Mouse (Mus musculus) frontal cortex, adult (tissue): Measurements from ENCODE around the gene Serinc4.

Experiments
- ATAC-seq: cut with Nextera tagmentation; 2 replicates; pipeline ENCODE4 v1.9.2; 2017; ENCODE audit warnings: mild to moderate bottlenecking, moderate library complexity, mixed read lengths; ENCODE audit not compliant: low TSS enrichment

Serinc4 gene

GRCm38 (mm10) chr2:121448136-121448535, 8.4 kb downstream of the Serinc4 start:
- ATAC-seq, result no peak

- ATAC-seq, result no peak
Observed at GRCm38 (mm10) chr2:121447006-121447405, 9.6 kb downstream of the Serinc4 start.

- ATAC-seq, result no peak
Observed at GRCm38 (mm10) chr2:121446506-121446905, 10.1 kb downstream of the Serinc4 start.

GRCm38 (mm10) chr2:121445117-121445516, 11.5 kb downstream of the Serinc4 start:
- ATAC-seq, result no peak

- no peak for ATAC-seq
Observed at GRCm38 (mm10) chr2:121444178-121444577, 12.4 kb downstream of the Serinc4 start, which contains the start of gene Ell3. Ell3 (minus strand) TSS chr2:121444278.

GRCm38 (mm10) chr2:121443068-121443349, 13.6 kb downstream of the Serinc4 start:
- ATAC-seq, result no peak

GRCm38 (mm10) chr2:121442259-121443067, 14.1 kb downstream of the Serinc4 start:
- ATAC-seq, result 0 out of 2 replicates have a peak, but pooled peaks have one; percentile 13

GRCm38 (mm10) chr2:121441800-121442199, 14.8 kb downstream of the Serinc4 start:
- ATAC-seq, result no peak

- ATAC-seq, result no peak
Observed at GRCm38 (mm10) chr2:121440834-121441605, 15.6 kb downstream of the Serinc4 start.

- no peak for ATAC-seq
Observed at GRCm38 (mm10) chr2:121439746-121440145, 16.8 kb downstream of the Serinc4 start.

- no peak for ATAC-seq
Observed at GRCm38 (mm10) chr2:121434854-121435253, 21.7 kb downstream of the Serinc4 start.

- ATAC-seq, result no peak
Observed at GRCm38 (mm10) chr2:121425890-121426289, 30.7 kb downstream of the Serinc4 start.

GRCm38 (mm10) chr2:121423166-121423565, 33.4 kb downstream of the Serinc4 start:
- no peak for ATAC-seq

GRCm38 (mm10) chr2:121418476-121418875, 38.1 kb downstream of the Serinc4 start:
- ATAC-seq, result no peak

GRCm38 (mm10) chr2:121416356-121416755, 40.2 kb downstream of the Serinc4 start:
- no peak for ATAC-seq

- no peak for ATAC-seq
Observed at GRCm38 (mm10) chr2:121415591-121415990, 41.0 kb downstream of the Serinc4 start.

- ATAC-seq, result no peak
Observed at GRCm38 (mm10) chr2:121415103-121415502, 41.5 kb downstream of the Serinc4 start.

- peak; percentile 36 for ATAC-seq
Observed at GRCm38 (mm10) chr2:121414139-121414685, 42.4 kb downstream of the Serinc4 start.

- peak; percentile 94 for ATAC-seq
Observed at GRCm38 (mm10) chr2:121413387-121414042, 43.1 kb downstream of the Serinc4 start, which contains the start of the genes Pdia3 and Catsper2. Pdia3 (plus strand) TSS chr2:121413775. Catsper2 (minus strand) TSS chr2:121413792.

GRCm38 (mm10) chr2:121412843-121413386, 43.7 kb downstream of the Serinc4 start:
- no peak for ATAC-seq

GRCm38 (mm10) chr2:121408160-121408559, 48.4 kb downstream of the Serinc4 start:
- ATAC-seq, result no peak

GRCm38 (mm10) chr2:121403296-121403695, 53.3 kb downstream of the Serinc4 start:
- ATAC-seq, result no peak
